8 mouse cellular contexts compared by ENCODE assay signal in the genomic region with DNA sequence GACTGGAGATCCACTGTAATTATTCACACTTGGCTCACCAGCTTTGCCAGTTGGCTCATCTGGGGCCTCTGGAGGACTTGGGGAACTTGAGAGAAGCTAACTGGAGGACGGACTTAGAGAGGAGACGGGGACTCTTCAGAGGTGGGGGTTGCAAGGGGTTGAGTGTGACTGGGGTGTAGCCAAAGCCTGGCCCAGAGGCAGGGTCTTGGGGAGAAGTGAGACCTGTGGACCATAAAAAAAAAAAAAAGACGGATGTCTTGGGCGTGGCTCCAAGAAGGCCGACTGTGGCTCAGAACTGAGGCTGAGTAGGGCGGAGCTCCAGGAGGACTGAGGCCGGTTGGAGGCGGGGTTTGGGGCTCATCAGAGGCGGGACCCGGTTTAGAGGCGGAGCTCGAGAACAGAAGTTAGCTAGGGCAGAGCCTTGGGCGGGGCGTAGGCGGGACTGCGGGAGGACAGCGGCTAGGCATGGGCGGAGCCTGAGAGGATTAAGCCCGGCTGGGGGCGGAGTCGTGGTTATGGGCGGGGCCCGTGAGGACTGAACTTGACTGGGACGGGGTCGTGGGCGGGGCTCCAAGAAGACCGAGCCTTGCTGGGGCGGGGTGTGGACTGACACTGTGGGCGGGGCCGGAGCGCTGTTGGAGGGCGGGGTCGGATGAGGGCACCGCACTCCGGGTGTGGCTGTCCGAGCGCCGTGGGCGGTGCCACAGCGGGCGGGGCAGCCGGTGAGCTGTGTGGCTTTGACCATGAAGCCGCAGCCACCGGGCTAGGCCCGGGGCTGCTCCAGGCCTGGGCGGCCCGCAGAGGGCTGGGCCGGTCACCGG. TPM values are rescaled to one million over a fixed set of nuclear protein-coding genes. Genes with fewer than 3 reads are reported as not detected.
DNase-seq lines count a peak whose midpoint lies in the region; ATAC-seq and TF ChIP-seq lines count a peak whose summit lies in the region.

A gene (plus strand): TSS at position 638 of the 821 bp plus-strand sequence.

- H3K27me3 ChIP-seq in ES-Bruce4 (ENCODE audit: control insufficient read depth, insufficient read depth, low read length, poor library complexity, severe bottlenecking) = no peaks in the 10 kb centered on the region
- H3K27me3 ChIP-seq in forebrain, embryonic 13.5 days = peaks cover 20% of the 10 kb centered on the region
- H3K27me3 ChIP-seq in liver, postnatal 0 days (ENCODE audit: insufficient read depth, low read length) = peaks cover 33% of the 10 kb centered on the region
- no peaks in the 10 kb centered on the region; the same call in 1 of the 2 replicates for H3K27me3 ChIP-seq in neural tube, embryonic 14.5 days (ENCODE audit: control insufficient read depth, insufficient read depth, low read length)

- peak; percentile 62 for ATAC-seq in cerebellum, adult (ENCODE audit: insufficient number of reproducible peaks, low FRiP score, low TSS enrichment)
- ATAC-seq in forebrain, embryonic 13.5 days = peak; percentile 87
- ATAC-seq in liver, postnatal 0 days = peak; percentile 89
- peak; percentile 83 for ATAC-seq in neural tube, embryonic 14.5 days (ENCODE audit: low read depth)

- TF ChIP-seq EP300 in ES-Bruce4 (IDR thresholded peaks at IDR 0.05; ENCODE audit: insufficient read depth, low read depth, low read length) = no peak
- TF ChIP-seq EP300 in liver, postnatal 0 days (IDR thresholded peaks at IDR 0.05; ENCODE audit: low read depth) = no peak

- peak within 1 kb of the TSS; percentile 49 for H3K9ac ChIP-seq in ES-Bruce4 (ENCODE audit: low read depth, poor library complexity, severe bottlenecking)
- peak within 1 kb of the TSS; percentile 65 for H3K9ac ChIP-seq in forebrain, embryonic 13.5 days
- peak within 1 kb of the TSS; percentile 50 for H3K9ac ChIP-seq in liver, postnatal 0 days (replicated peaks)
- peak within 1 kb of the TSS; percentile 55 for H3K9ac ChIP-seq in neural tube, embryonic 14.5 days (replicated peaks; ENCODE audit: low read depth, low read length)

- no peaks in the 10 kb centered on the region for H3K9me3 ChIP-seq in ES-Bruce4 (replicated peaks; ENCODE audit: control insufficient read depth, insufficient read depth, low read length, poor library complexity, severe bottlenecking)
- H3K9me3 ChIP-seq in forebrain, embryonic 13.5 days (replicated peaks) = no peaks in the 10 kb centered on the region
- H3K9me3 ChIP-seq in liver, postnatal 0 days (ENCODE audit: low read length) = no peaks in the 10 kb centered on the region
- no peaks in the 10 kb centered on the region for H3K9me3 ChIP-seq in neural tube, embryonic 14.5 days (ENCODE audit: control insufficient read depth, low read length)

- no peak for TF ChIP-seq POLR2A in ES-Bruce4 (IDR thresholded peaks at IDR 0.05; ENCODE audit: insufficient read depth, low read length)

- peak within 1 kb of the TSS; percentile 76 for H3K4me3 ChIP-seq in ES-Bruce4 (ENCODE audit: low read depth, low read length)
- H3K4me3 ChIP-seq in forebrain, embryonic 13.5 days = peak within 1 kb of the TSS; percentile 58
- H3K4me3 ChIP-seq in liver, postnatal 0 days (ENCODE audit: low read depth, low read length) = peak within 1 kb of the TSS; percentile 51
- H3K4me3 ChIP-seq in neural tube, embryonic 14.5 days (ENCODE audit: low read depth, low read length) = peak within 1 kb of the TSS; percentile 55

- intact Hi-C loops in heart, postnatal 10 days (cut with DNase I) = no loop called here

- no peak within 1 kb of the TSS for H3K27ac ChIP-seq in ES-Bruce4 (ENCODE audit: insufficient read depth, low read length)
- no peak within 1 kb of the TSS; the same call in 1 of the 2 replicates for H3K27ac ChIP-seq in forebrain, embryonic 13.5 days
- no peak within 1 kb of the TSS; the same call in 1 of the 2 replicates for H3K27ac ChIP-seq in liver, postnatal 0 days (ENCODE audit: low read depth)
- 0 out of 2 replicates have a peak within 1 kb of the TSS, but pooled peaks have one; percentile 10 for H3K27ac ChIP-seq in neural tube, embryonic 14.5 days (ENCODE audit: low read depth, low read length)

- peaks cover 3% of the 10 kb centered on the region for H3K4me1 ChIP-seq in ES-Bruce4 (ENCODE audit: control insufficient read depth, insufficient read depth, low read length)
- H3K4me1 ChIP-seq in forebrain, embryonic 13.5 days = peaks cover 16% of the 10 kb centered on the region
- peaks cover 16% of the 10 kb centered on the region for H3K4me1 ChIP-seq in liver, postnatal 0 days (ENCODE audit: insufficient read depth)
- H3K4me1 ChIP-seq in neural tube, embryonic 14.5 days (ENCODE audit: control insufficient read depth, insufficient read depth, low read length) = peaks cover 5% of the 10 kb centered on the region; the same call in 1 of the 2 replicates

- peak; percentile 92 to 94 for DNase-seq in heart, postnatal 10 days
- peak; percentile 89 for DNase-seq in large intestine, adult 2 months (ENCODE audit: low read depth, low spot score)
- DNase-seq in liver, postnatal 0 days = peak; percentile 93
- peak; percentile 99 for DNase-seq in testis, postnatal 10 days (ENCODE audit: low spot score)

- H3K36me3 ChIP-seq in ES-Bruce4 (ENCODE audit: control insufficient read depth, insufficient read depth, low read length, poor library complexity, severe bottlenecking) = no peaks in the 10 kb centered on the region
- no peaks in the 10 kb centered on the region for H3K36me3 ChIP-seq in forebrain, embryonic 13.5 days (ENCODE audit: poor library complexity, severe bottlenecking)
- H3K36me3 ChIP-seq in liver, postnatal 0 days (replicated peaks; ENCODE audit: insufficient read depth, low read length) = no peaks in the 10 kb centered on the region
- H3K36me3 ChIP-seq in neural tube, embryonic 14.5 days (ENCODE audit: control insufficient read depth, insufficient read depth, low read length) = no peaks in the 10 kb centered on the region

- H3K4me2 ChIP-seq in forebrain, embryonic 13.5 days = peak within 1 kb of the TSS; percentile 93
- H3K4me2 ChIP-seq in liver, postnatal 0 days (ENCODE audit: low read depth, low read length) = peak within 1 kb of the TSS; percentile 91
- H3K4me2 ChIP-seq in neural tube, embryonic 14.5 days (ENCODE audit: low read depth, low read length) = peak within 1 kb of the TSS; percentile 97

- TF ChIP-seq CTCF in ES-Bruce4 (IDR thresholded peaks at IDR 0.05; ENCODE audit: low read depth, low read length) = no peak
- no peak for TF ChIP-seq CTCF in liver, postnatal 0 days (IDR thresholded peaks at IDR 0.05; ENCODE audit: low read depth)

- 2% methylated on average over 44 of the region's 49 CpGs for WGBS in forebrain, embryonic 13.5 days
- WGBS in large intestine, adult 2 months = 2% methylated on average over 49 of the region's 49 CpGs
- 2% methylated on average over 46 of the region's 49 CpGs for WGBS in liver, postnatal 0 days (ENCODE audit: insufficient replicate concordance)
- WGBS in neural tube, embryonic 14.5 days = 2% methylated on average over 49 of the region's 49 CpGs

RNA-seq across cellular contexts. Expression of the gene that starts here (rescaled TPM):
- polyA plus RNA-seq in ES-Bruce4 (2011; ENCODE audit: insufficient read depth, insufficient read length, low read depth, missing spikeins) = 7.0 and 12.3 TPM in 2 replicates
- polyA plus RNA-seq in forebrain, embryonic 13.5 days (2015; fragmentation: Nextera tagmentation; extraction: Ambion mirVana) = 11.9 and 15.0 TPM in 2 replicates
- total RNA-seq in heart, postnatal 10 days (2021) = 10 to 100 TPM in 1 of 2 experiments, 1 to 10 TPM in 1; 10.0 to 14.3 TPM
- polyA plus RNA-seq in large intestine, adult 2 months (2012; rRNA removed) = 11.6 and 18.2 TPM in 2 replicates
- polyA plus RNA-seq in liver, postnatal 0 days (2015; fragmentation: Nextera tagmentation; extraction: Ambion mirVana) = 2.1 and 2.2 TPM in 2 replicates
- polyA plus RNA-seq in neural tube, embryonic 14.5 days (2014; fragmentation: Nextera tagmentation; extraction: Ambion mirVana) = 78.1 and 82.3 TPM in 2 replicates
